Mouse (Mus musculus) hematopoietic stem cell, adult 5-6 weeks (primary cell): ENCODE data around the gene Zc2hc1b. TPM values are rescaled to one million over a fixed set of nuclear protein-coding genes. Genes with fewer than 3 reads are reported as not detected.

Experiments
- ATAC-seq, 2 experiments: fragments of 125-278 bp in 1 of 2; replicated peaks in 1 of 2; 2 replicates each; pipeline ENCODE4 v1.8.0; 2016 to 2017; ENCODE audit warnings: inconsistent platforms in 2 of 2, mild to moderate bottlenecking in 2 of 2, moderate number of reproducible peaks in 2 of 2, low read depth in 1 of 2, moderate TSS enrichment in 1 of 2; ENCODE audit not compliant: low FRiP score in 2 of 2, poor library complexity in 2 of 2, severe bottlenecking in 2 of 2, insufficient read depth in 1 of 2, low TSS enrichment in 1 of 2
- total RNA-seq: library from RNA; stranded (forward); fragments of 172-1452, 232-1000 nt; gene quantifications from 2 replicates; pipeline ENCODE4 v1.2.3, GENCODE M21; 2017

The Zc2hc1b gene
- total RNA-seq, 1 experiment from 2014 or later = not detected

DNA sequence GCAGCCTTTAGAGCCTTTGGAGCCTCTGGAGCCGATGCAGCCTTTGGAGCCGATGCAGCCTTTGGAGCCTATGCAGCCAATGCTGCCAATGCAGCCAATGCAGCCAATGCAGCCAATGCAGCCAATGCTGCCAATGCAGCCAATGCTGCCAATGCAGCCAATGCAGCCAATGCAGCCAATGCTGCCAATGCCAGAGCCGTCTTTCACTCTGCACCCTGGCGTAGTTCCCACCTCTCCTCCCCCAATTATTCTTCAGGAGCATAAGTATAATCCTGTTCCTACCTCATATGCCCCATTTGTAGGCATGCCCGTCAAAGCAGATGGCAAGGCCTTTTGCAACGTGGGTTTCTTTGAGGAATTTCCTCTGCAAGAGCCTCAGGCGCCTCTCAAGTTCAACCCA, 49.9 kb downstream of the Zc2hc1b start:
- ATAC-seq = no peak

- ATAC-seq = no peak
Observed at GRCm38 (mm10) chr10:13127335-13127734, 50.5 kb downstream of the Zc2hc1b start.

GRCm38 (mm10) chr10:13125811-13126210, 52.0 kb downstream of the Zc2hc1b start:
- no peak for ATAC-seq

GRCm38 (mm10) chr10:13119300-13119699, 58.5 kb downstream of the Zc2hc1b start:
- ATAC-seq = no peak

- ATAC-seq = no peak
Observed at GRCm38 (mm10) chr10:13118770-13119102, 59.1 kb downstream of the Zc2hc1b start.

DNA sequence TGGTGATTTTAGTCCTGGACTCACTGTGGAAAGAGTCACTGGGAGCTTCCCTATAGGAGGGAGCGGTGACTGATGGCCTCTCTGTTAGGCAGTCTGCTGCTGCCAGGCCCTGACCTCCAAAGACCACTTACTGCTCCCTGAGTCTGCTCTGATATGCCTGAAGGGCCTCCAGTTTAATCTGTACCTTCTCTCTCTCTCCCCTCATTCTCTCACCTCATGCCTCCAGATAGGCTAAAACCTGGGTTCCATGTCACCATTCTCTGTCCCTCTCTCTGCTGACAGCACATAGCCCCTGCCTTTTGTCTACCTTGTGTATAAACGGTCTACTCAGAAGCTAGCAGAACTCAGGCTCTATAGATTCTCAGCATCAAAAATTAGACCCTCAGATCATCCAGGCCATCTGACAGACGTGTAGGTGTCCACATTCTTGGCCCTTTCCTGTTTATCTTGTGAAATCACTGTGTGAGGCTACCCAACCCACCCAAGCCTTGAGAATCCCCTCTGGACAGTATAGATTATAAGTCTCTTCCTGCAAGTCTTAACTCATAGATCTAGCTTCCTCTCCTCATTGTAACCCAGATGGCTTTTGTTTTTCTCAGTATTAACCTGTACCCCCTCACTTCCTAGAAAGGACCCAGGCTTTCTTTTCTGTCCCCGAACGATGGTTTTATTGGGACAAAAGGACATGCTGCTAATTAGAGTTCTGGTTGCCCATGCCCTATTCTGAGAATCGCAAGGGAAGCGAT, 59.6 kb downstream of the Zc2hc1b start:
- no peak for ATAC-seq

GRCm38 (mm10) chr10:13116706-13117665, 60.8 kb downstream of the Zc2hc1b start:
- no peak for ATAC-seq

DNA sequence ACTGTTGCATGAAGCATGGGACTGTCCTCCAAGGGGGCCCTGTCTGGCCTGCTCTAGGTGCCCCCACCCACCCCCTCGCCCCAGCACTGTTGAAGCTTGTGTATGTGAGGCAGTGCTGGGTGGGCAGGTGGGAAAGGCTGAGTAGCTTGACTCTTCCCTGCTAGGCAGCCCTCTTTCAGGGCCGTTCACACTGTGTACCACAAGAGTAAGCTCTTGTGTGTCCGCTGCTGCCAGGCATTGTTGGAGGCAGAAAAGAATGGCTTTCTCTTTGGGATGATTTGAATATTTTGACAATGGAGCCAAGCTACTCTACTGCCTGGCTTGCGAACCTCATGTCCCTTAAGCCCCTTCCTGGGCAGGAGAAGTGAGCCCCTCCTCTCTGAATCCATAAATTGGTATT, 62.8 kb downstream of the Zc2hc1b start:
- no peak for ATAC-seq

DNA sequence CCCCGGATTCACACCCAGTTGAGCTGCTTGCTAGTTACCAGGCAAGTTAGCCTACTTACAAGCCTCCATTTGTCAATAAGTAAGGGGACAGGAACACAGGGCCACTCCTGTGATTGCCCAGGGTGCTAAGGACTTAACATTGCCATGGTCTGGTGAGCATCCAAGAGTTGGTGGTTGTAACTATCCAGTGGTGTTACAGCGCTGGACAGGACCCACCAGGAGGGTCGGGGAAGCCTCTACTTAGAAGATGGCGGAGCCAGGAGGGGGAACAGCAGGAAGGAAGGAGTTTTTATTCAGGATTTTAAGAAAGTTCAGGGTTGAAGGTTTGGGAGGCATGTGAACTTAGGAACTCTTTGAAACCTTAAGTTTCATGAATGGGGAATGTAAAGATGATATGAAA, 64.2 kb downstream of the Zc2hc1b start:
- ATAC-seq = no peak

GRCm38 (mm10) chr10:13112849-13113248, 65.0 kb downstream of the Zc2hc1b start:
- no peak for ATAC-seq

GRCm38 (mm10) chr10:13109781-13110180, 68.0 kb downstream of the Zc2hc1b start:
- ATAC-seq = no peak

DNA sequence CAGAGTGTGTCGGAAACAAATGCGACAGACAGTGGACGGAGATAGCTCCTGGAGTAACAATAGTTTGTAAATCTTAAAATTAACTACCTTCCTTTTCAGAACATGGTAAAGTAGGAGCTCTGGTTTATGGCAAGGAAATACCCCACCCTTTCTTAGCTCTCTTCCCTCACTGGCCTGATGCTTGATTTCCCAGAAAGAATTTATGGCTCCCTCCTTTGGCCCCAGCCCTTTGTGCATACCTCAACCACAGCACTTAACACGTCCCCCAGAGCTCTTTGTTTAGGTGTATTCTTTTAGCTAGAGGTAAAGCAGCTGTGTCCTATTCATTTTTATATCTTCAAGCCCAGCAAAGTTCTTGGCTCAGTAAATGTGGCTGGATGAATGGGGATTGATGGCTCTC, 69.0 kb downstream of the Zc2hc1b start:
- ATAC-seq = no peak

- ATAC-seq = no peak
Observed at GRCm38 (mm10) chr10:13108021-13108548, 69.7 kb downstream of the Zc2hc1b start.

GRCm38 (mm10) chr10:13106909-13107624, 70.8 kb downstream of the Zc2hc1b start:
- ATAC-seq = no peak

GRCm38 (mm10) chr10:13103838-13104237, 74.0 kb downstream of the Zc2hc1b start:
- ATAC-seq = no peak

GRCm38 (mm10) chr10:13102360-13102759, 75.5 kb downstream of the Zc2hc1b start:
- no peak for ATAC-seq

DNA sequence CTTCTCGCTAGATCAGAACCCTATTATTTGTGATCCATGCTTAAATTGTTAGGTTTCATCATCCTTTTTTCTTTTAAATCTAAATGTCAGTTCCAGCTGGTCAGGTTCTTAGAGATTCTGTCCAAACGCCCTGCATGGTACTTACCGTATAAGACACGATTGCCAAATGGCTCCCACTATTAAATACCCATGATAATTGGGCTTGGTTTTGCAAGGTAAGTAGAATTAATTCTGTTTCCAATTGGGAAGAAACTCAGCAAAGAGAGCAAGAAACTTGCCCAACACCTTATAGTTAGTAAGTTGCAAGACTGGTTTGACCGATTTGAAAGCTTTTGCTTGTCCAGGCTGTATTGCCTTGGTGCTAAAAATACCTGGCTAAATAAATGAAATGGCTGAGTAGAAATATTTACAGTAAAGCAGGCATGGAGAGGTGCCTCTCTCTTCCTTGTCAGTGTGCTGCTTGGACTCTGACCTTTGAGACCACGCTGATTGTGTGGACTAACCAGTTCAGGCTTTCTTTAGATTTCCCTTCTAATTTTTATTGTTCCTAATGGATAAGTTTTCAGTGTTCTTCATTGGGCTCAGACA, 77.7 kb downstream of the Zc2hc1b start:
- ATAC-seq = no peak
